Mouse (Mus musculus): Measurements from ENCODE around the gene Elp5. TPM values are rescaled to one million over a fixed set of nuclear protein-coding genes. Genes with fewer than 3 reads are reported as not detected.
"Not testable (repeated sequence)": the region's sequence is repeated elsewhere in the genome, so short reads cannot be mapped to it uniquely, and the experiment has no call there.

Gene Elp5
- total RNA-seq, 1 experiment from 2014 or later = 21.6 TPM

GRCm38 (mm10) chr11:69940962-69941361 is 41.4 kb downstream of the Elp5 start:
- no peak for ATAC-seq (ENCODE audit: extremely low read depth, insufficient number of reproducible peaks, low FRiP score, poor library complexity, severe bottlenecking)

DNA sequence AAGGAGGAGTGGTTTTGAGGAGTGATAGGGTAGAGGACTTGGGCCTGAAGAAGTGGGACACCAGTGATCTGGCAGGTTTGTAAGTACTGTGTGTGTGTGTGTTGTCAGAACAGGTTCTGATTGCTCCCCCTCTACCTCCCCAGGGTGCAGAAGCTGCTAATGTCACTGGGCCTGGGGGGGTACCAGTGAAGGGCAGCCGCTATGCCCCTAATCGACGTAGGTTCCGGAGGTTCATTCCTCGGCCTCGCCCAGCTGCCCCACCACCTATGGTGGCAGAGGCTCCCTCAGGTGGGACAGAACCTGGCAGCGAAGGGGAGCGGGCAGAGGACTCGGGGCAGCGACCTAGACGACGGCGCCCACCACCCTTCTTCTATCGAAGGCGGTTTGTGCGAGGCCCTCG is 42.6 kb downstream of the Elp5 start:
- no peak for ATAC-seq (ENCODE audit: extremely low read depth, insufficient number of reproducible peaks, low FRiP score, poor library complexity, severe bottlenecking)

GRCm38 (mm10) chr11:69939181-69939580 is 43.1 kb downstream of the Elp5 start:
- no peak for ATAC-seq (ENCODE audit: extremely low read depth, insufficient number of reproducible peaks, low FRiP score, poor library complexity, severe bottlenecking)

DNA sequence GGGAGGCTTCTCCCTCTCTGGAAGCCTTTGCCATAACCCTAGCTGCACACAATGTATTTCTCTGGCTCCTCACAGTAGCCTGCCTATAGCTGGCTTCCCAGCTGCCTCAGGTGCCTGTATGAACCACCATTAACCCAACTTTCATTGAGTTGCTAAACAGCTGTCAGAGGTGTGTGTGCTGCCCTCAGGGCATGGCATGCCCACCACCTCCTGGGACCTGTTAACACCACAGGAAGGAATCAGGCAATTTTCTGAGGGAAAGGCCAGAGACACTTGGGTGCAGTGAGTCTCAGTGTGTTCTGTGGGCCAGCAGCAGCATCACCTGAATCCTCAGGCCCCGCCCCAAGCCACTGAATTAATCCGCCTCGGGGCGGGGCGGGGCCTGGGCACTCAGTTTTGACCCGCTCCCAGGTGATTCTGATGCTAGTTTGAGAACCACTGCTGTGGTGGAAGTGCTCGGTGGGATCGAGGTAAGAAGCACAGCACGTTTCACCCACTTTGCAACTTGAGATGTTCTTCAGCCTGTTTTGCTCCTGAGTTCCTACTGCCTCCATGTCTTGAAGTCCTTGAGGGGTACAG is 43.8 kb downstream of the Elp5 start:
- ATAC-seq (ENCODE audit: extremely low read depth, insufficient number of reproducible peaks, low FRiP score, poor library complexity, severe bottlenecking) = no peak

DNA sequence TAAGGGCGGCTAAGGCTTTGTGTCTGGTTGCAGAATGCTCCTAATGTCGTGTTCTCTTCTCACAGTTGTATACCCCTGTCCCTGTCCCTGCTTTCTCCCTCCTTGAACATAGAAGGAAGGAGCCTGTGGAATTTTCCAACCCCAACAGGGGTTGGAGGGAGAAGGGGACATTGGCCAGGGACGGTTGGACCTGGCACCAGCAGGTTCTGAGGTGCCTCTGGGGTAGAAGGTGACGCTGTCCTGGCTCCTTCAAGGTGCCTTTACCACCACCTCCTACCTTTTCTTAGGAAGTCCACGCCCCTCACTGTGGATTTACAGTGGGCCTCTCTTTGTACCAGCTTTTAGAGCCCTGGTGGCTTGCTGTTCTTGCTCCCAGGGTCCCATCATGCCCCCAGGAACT is 44.5 kb downstream of the Elp5 start:
- ATAC-seq (ENCODE audit: extremely low read depth, insufficient number of reproducible peaks, low FRiP score, poor library complexity, severe bottlenecking) = no peak

GRCm38 (mm10) chr11:69937385-69937784 is 44.9 kb downstream of the Elp5 start:
- no peak for ATAC-seq (ENCODE audit: extremely low read depth, insufficient number of reproducible peaks, low FRiP score, poor library complexity, severe bottlenecking)

DNA sequence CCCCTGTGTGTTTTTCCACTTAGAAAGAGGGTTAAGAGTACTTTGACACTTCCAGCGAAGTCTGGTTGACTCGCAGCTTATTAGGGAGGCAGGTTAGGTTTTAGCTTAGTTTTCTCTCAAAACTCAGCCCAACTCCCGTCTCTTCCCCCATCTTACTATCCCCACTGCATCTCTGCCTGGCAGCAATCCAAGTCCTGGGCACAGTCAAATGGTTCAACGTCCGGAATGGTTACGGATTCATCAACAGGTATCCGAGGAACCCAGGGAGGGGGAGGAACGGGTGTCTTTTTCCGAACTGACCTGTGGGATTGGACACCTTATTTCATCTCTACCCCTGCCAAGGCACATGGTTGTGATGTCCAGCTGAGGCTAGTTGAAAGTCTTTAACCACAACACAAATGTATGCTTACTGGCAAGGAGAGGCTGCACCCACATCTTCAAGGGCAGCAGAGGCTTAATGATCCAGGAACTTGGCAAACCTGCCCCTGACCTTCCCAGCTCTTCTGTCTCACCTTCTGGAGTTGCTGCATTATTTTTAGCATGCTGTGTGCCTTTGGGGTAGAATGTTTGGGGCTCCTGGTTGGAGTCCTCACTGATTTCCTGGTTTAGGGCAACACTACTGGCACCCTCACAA is 45.5 kb downstream of the Elp5 start:
- ATAC-seq (ENCODE audit: extremely low read depth, insufficient number of reproducible peaks, low FRiP score, poor library complexity, severe bottlenecking) = no peak

- no peak for ATAC-seq (ENCODE audit: extremely low read depth, insufficient number of reproducible peaks, low FRiP score, poor library complexity, severe bottlenecking)
Observed at GRCm38 (mm10) chr11:69936156-69936555, 46.2 kb downstream of the Elp5 start.

DNA sequence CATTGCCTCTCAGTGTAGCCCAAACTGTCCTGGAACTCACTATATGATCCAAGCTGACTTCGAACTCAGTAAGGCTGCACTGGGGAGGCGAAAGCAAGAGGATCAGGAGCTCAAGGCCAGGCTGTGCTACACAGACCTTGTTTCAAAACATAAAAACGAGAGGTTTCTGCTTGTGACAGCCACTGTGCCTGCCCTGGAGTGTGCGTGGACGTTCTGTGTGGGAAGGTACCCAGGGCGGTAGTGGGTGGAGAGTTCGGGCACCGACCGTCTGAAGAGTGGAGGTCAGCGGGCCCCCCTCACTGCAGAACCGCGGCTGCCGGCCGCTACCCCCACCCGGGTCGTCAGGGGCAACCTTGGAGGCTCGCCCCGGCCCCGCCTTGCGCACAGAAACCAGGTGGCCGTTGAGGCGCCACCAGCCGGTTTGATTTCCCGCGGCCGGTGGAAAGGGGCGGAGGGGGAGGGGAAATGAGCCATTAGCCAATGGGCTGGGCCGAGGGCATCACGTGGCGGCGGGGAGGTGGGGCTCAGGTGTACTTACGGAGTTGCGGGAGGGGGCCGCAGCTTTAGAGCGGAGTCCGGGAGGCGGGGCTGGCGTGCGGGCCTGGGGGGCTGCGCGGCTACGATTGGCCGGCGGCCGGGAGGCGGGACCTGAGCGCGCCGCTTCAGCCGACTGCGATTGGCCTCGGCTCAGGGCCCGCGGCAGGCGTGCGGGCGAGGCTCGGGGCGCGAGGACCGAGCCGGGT is 47.0 kb downstream of the Elp5 start, which contains the start of gene Ybx2:
TSS of gene Ybx2 (plus strand) at position 660 of the 743 bp plus-strand sequence.
- peak; percentile 53; the same call in 1 of the 2 replicates for ATAC-seq (ENCODE audit: extremely low read depth, insufficient number of reproducible peaks, low FRiP score, poor library complexity, severe bottlenecking)

DNA sequence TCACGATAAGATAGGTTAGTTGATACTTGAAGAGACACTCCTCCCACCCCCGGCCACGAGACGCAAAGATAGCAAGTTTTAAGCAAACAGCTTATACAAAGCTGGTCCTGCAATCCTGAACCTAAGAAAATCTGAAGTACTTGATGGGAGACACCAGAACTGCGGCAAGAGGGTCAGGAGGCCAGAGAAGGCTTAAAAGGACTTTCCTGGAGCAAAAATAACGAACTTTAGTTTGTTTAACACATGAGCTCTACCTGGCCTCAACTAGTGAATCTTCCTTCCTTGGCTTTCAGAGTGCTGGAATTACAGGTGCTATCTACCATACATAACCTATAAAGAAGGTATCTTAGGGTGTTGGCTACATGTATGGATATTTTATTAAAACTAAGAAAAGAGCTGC is 47.6 kb downstream of the Elp5 start:
- ATAC-seq (ENCODE audit: extremely low read depth, insufficient number of reproducible peaks, low FRiP score, poor library complexity, severe bottlenecking) = no peak

- peak; percentile 68 for ATAC-seq (ENCODE audit: extremely low read depth, insufficient number of reproducible peaks, low FRiP score, poor library complexity, severe bottlenecking)
Observed at GRCm38 (mm10) chr11:69934169-69934568, 48.1 kb downstream of the Elp5 start.

DNA sequence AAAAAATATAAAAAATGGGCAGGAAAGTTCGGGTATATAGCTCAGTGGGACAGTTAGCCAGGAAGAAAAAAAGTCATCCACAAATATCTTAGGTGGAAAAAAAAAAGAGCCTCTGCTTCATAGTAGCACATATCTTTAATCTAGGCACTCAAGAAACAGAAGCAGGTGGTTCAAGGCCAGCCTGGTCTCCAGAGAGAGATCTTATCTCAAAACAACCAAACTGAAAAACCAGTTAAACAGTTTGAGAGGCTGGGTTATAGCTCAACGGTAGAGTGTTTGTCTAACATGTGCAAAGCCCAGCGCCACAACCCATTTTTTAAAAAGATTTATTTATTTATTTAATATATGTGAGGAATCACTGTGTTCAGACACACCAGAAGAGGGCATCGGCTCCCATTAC is 49.3 kb downstream of the Elp5 start:
- ATAC-seq (ENCODE audit: extremely low read depth, insufficient number of reproducible peaks, low FRiP score, poor library complexity, severe bottlenecking) = no peak

DNA sequence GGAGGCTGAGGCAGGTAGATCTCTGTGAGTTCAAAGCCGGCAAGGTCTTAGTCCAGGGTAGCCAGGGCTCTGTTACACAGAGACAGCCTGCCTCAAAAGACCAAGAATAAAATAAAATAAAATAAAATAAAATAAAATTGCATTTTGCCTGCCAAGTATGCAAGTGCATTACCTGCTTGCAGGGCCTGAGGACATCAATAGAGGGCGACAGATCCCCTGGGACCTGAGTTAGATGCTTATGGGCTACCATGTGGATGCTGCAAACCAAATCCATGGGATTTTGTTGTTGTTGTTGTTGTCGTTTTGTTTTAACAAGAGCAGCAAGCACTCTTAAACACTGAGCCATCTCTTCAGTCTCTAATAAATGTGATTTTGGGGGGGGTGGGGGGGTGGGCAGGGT is 50.1 kb downstream of the Elp5 start:
- no peak for ATAC-seq (ENCODE audit: extremely low read depth, insufficient number of reproducible peaks, low FRiP score, poor library complexity, severe bottlenecking)

DNA sequence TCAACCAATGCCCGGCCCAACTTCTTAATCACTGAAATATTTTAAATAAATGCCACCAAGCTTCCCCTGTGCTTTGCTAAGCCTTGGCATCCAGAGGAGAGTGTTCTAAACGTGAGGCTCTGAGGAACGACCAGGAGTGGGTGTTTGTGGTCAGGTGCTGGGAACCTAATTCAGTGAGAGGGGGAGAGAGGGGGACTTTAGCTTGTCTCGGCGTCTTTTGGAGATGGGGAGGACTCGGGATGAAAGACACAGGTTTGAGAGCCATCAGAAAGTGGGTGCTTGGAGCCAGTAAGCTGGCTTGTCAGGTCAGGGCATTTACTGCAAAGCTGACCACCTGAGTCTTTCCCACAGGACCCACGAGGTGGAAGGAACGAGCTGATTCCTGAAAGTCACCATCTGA is 50.5 kb downstream of the Elp5 start:
- no peak for ATAC-seq (ENCODE audit: extremely low read depth, insufficient number of reproducible peaks, low FRiP score, poor library complexity, severe bottlenecking)

DNA sequence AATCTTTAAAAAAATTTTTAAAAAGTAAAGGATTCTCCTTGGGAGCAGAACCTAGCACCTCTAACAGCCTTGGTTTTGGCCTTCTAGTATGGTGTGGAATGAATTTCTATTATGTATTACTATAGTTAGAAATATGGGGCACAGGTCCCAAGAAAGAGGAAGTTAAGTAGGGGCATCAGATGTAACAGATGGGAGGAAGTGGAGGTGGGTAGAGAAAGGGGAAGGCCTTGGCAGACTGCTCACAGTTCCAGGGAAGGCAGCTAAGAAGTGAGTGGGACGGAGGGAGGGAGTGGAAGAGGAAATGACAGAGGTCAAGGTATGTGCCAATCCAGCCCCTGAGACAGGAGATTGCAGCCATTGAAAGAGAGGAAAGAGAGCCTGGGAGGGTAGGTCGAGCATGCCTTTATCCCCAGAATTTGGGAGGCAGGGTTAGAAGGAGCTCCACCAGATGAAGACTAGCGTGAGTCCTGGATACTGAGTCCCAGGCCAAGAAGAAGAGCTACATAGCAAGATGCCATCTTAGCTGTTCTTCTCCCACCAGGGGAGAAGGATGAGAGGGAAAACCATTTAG is 51.3 kb downstream of the Elp5 start:
- peak; percentile 87 for ATAC-seq (ENCODE audit: extremely low read depth, insufficient number of reproducible peaks, low FRiP score, poor library complexity, severe bottlenecking)

GRCm38 (mm10) chr11:69930176-69930575 is 52.1 kb downstream of the Elp5 start:
- not testable (repeated sequence) for ATAC-seq (ENCODE audit: extremely low read depth, insufficient number of reproducible peaks, low FRiP score, poor library complexity, severe bottlenecking)

- no peak for ATAC-seq (ENCODE audit: extremely low read depth, insufficient number of reproducible peaks, low FRiP score, poor library complexity, severe bottlenecking)
Observed at GRCm38 (mm10) chr11:69929712-69930111, 52.6 kb downstream of the Elp5 start.

DNA sequence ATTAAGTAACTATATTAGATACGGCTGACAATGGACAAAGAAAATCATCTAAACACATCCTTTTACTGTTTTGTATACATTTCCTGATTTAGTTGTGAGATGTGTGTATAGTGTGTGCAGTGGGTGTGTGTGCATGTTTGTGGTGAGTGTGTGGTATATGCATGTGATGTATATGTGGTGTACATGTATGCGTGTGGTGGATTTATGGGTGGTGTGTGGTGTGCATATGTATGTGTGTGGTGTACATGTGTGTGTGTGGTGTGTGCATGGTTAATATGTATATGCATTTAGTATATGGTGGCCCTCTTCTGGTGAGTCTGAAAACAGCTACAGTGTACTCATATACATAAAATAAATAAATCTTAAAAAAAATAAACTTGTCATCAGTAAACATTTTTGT is 54.8 kb downstream of the Elp5 start:
- no peak for ATAC-seq (ENCODE audit: extremely low read depth, insufficient number of reproducible peaks, low FRiP score, poor library complexity, severe bottlenecking)

GRCm38 (mm10) chr11:69922796-69923195 is 59.5 kb downstream of the Elp5 start:
- ATAC-seq (ENCODE audit: extremely low read depth, insufficient number of reproducible peaks, low FRiP score, poor library complexity, severe bottlenecking) = no peak
